Comparison of ENCODE assay signal across 28 mouse cellular contexts in the genomic region with DNA sequence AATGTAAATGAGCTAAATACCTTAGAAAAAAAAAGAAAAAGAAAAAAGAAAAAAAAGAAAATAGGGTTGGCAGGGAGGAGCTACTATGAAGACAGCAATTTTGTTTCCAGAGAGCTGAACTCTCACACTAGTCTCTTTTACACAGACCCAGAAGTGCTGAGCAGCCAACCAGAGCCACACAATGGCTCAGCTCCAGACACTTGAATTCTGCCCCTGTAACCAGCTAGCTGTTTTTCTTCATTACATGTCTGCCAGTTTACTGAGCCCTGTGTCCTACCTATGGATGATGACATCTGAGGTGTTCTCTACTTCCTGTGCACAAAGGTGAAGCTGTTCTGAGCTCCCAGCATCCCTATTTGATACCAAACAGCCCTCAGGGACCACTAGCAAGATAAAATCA. TPM values are rescaled to one million over a fixed set of nuclear protein-coding genes. Genes with fewer than 3 reads are reported as not detected.
"Had no signal": no experiment of that assay in that cellular context is flagged by ENCODE, and none has a peak within 500 bp of the region (broad histone marks: within the 10 kb centered on the region; RNA-seq: fewer than 3 reads in every experiment).

No protein-coding gene starts in this region.

- H3K27ac ChIP-seq: embryonic facial prominence, embryonic 10.5 days; embryonic facial prominence, embryonic 12.5 days; embryonic facial prominence, embryonic 13.5 days; embryonic facial prominence, embryonic 15.5 days; forebrain, embryonic 10.5 days; forebrain, embryonic 12.5 days; forebrain, embryonic 13.5 days; forebrain, embryonic 15.5 days; gastrocnemius, adult 2 months; heart, adult 2 months had no signal

- H3K4me1 ChIP-seq: forebrain, embryonic 10.5 days; forebrain, embryonic 12.5 days; forebrain, embryonic 13.5 days; forebrain, embryonic 15.5 days had no signal

- DNase-seq: cerebellum, adult 8-10 months; cerebellum, adult 9-10 months; cerebellum, adult 9-11 months; cerebellum, postnatal 10 days; cerebellum, postnatal 14 days; cerebellum, postnatal 25 days; cerebellum, postnatal 36 days; embryo, embryonic 11 days; forebrain, postnatal 0 days; gastrocnemius, adult 2 months; gastrocnemius, postnatal 10 days; gastrocnemius, postnatal 14 days; gastrocnemius, postnatal 25 days; gastrocnemius, postnatal 36 days; heart, adult 18-20 months; heart, adult 2 months had no signal

- H3K9ac ChIP-seq: embryonic facial prominence, embryonic 12.5 days; embryonic facial prominence, embryonic 13.5 days; embryonic facial prominence, embryonic 15.5 days; forebrain, embryonic 12.5 days; forebrain, embryonic 13.5 days; forebrain, embryonic 15.5 days; forebrain, postnatal 0 days had no signal

- H3K27me3 ChIP-seq: embryonic facial prominence, embryonic 12.5 days; embryonic facial prominence, embryonic 13.5 days; embryonic facial prominence, embryonic 15.5 days; forebrain, embryonic 12.5 days; forebrain, embryonic 13.5 days; forebrain, embryonic 15.5 days had no signal

- H3K9me3 ChIP-seq: embryonic facial prominence, embryonic 10.5 days; embryonic facial prominence, embryonic 12.5 days; embryonic facial prominence, embryonic 13.5 days; embryonic facial prominence, embryonic 15.5 days; forebrain, embryonic 10.5 days; forebrain, embryonic 12.5 days; forebrain, embryonic 13.5 days; forebrain, embryonic 15.5 days had no signal

- ATAC-seq: forebrain, embryonic 13.5 days; forebrain, embryonic 14.5 days; forebrain, embryonic 15.5 days; forebrain, embryonic 16.5 days; forebrain, postnatal 0 days had no signal

- H3K4me3 ChIP-seq: embryonic facial prominence, embryonic 10.5 days; embryonic facial prominence, embryonic 12.5 days; embryonic facial prominence, embryonic 13.5 days; embryonic facial prominence, embryonic 15.5 days; erythroblast, embryonic 14.5 days; forebrain, embryonic 10.5 days; forebrain, embryonic 12.5 days; forebrain, embryonic 13.5 days; forebrain, embryonic 15.5 days; gastrocnemius, adult 2 months; heart, adult 2 months had no signal

- H3K4me2 ChIP-seq: embryonic facial prominence, embryonic 12.5 days; embryonic facial prominence, embryonic 13.5 days; embryonic facial prominence, embryonic 15.5 days; forebrain, embryonic 12.5 days; forebrain, embryonic 13.5 days; forebrain, embryonic 15.5 days had no signal

- H3K36me3 ChIP-seq: embryonic facial prominence, embryonic 10.5 days; embryonic facial prominence, embryonic 12.5 days; embryonic facial prominence, embryonic 13.5 days; embryonic facial prominence, embryonic 15.5 days; forebrain, embryonic 10.5 days; forebrain, embryonic 12.5 days; forebrain, embryonic 15.5 days had no signal

RNA-seq across cellular contexts. Expression of gene Pakap, which starts 39.7 kb away (rescaled TPM):
- total RNA-seq: common myeloid progenitor, adult 5-6 weeks had no signal
- polyA plus RNA-seq: erythroblast, embryonic 14.5 days had no signal
